Mouse (Mus musculus) intestine, embryonic 14.5 days (tissue): ENCODE measurements around the gene Rbbp7. TPM values are rescaled to one million over a fixed set of nuclear protein-coding genes. Genes with fewer than 3 reads are reported as not detected.
A peak's percentile ranks its signal among the peaks of the same experiment; 100 is the strongest.
"Not testable (repeated sequence)": the region's sequence is repeated elsewhere in the genome, so short reads cannot be mapped to it uniquely, and the experiment has no call there.

ENCODE experiments used
- ATAC-seq: fragments of 200-750 bp; cut with Nextera tagmentation; replicated peaks from 2 replicates; pipeline ENCODE4 v1.8.0; 2017; ENCODE audit warnings: low read depth, moderate number of reproducible peaks, moderate TSS enrichment, moderate library complexity; ENCODE audit not compliant: low FRiP score, low TSS enrichment
- DNase-seq: peaks from one replicate; pipeline ENCODE4 v3.0.0-alpha.2; 2018; ENCODE audit warnings: low spot score
- H3K27ac ChIP-seq: fragments of 300-500 bp; sonication (generic); 2 replicates; pipeline ENCODE4 v1.5.1; 2014; ENCODE audit warnings: low read depth, mild to moderate bottlenecking, control low read depth
- H3K27me3 ChIP-seq: fragments of 300-500 bp; sonication (generic); replicated peaks from 2 replicates; pipeline ENCODE4 v1.6.1; 2014; ENCODE audit warnings: low read length, control low read depth; ENCODE audit not compliant: control insufficient read depth, insufficient read depth
- H3K36me3 ChIP-seq: fragments of 300-500 bp; sonication (generic); 2 replicates; pipeline ENCODE4 v1.6.1; 2014; ENCODE audit warnings: low read length, control low read depth; ENCODE audit not compliant: control insufficient read depth, insufficient read depth
- H3K4me1 ChIP-seq: fragments of 300-500 bp; sonication (generic); replicated peaks from 2 replicates; pipeline ENCODE4 v1.6.1; 2014; ENCODE audit warnings: low read length, control low read depth, mixed read lengths; ENCODE audit not compliant: control insufficient read depth, insufficient read depth
- H3K4me2 ChIP-seq: fragments of 300-500 bp; sonication (generic); 2 replicates; pipeline ENCODE4 v1.6.1; 2014; ENCODE audit warnings: low read length
- H3K4me3 ChIP-seq: fragments of 300-500 bp; sonication (generic); 2 replicates; pipeline ENCODE4 v1.5.1; 2014; ENCODE audit warnings: low read depth, low read length, control low read depth, mixed read lengths
- H3K9ac ChIP-seq: fragments of 300-500 bp; sonication (generic); 2 replicates; pipeline ENCODE4 v1.6.1; 2014; ENCODE audit warnings: mild to moderate bottlenecking, low read length
- H3K9me3 ChIP-seq: fragments of 300-500 bp; sonication (generic); 2 replicates; pipeline ENCODE4 v1.6.1; 2016; ENCODE audit warnings: low read length, control low read depth; ENCODE audit not compliant: control insufficient read depth
- WGBS: fragments of 180-500 bp; shearing (Covaris S2); extraction: QIAGEN DNeasy Blood & Tissue Kit; methylation state at CpG from one replicate; pipeline ENCODE4 v1.1.7; 2014; 5-methylcytosine and 5-hydroxymethylcytosine counted together
- polyA plus RNA-seq: library from polyadenylated mRNA; unstranded; fragments of >200 nt; fragmentation: Nextera tagmentation; extraction: Ambion mirVana; gene quantifications from 2 replicates; pipeline ENCODE4 v1.2.1, GENCODE M21; 2014

Rbbp7 gene
- polyA plus RNA-seq, 1 experiment from 2014 or later, result 671 TPM

DNA sequence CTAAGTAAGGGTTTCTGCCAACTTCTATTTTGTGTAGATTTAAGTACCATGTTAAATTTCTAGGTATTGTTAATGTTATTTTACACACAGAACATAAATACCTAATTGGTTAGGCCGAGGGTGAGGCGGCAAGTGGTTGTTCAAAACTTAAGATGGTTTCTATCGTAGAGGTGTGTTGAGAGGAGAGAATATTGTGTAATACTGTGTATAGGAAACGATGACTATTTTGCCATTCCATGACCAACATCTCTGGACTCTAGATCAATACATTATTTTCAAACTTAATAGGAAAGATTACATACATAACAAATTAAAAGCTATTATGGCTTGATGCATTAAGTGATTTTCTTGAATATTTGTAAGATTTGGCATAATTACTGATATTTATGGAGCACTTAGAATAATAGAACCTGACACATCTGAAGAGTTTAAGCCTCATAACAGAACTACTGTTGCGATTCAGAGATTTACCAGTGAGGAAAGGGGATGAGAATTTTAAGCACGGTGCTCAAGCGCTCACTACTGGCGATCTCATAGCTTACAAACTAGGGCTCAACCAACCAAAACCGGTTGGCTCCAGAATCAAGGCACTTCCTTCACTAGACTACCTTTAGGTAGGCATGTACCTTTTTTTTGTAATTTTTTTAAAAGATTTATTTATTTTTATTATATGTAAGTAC, 1.7 kb downstream of the Rbbp7 start:
- 31% methylated on average over 9 of the region's 9 CpGs for WGBS
- peak overlapping the region; percentile 61 for H3K4me3 ChIP-seq
- H3K27ac ChIP-seq, result no peak overlapping the region
- H3K9ac ChIP-seq, result peak overlapping the region; percentile 81
- DNase-seq (no peak), ATAC-seq (no peak)
- peak overlapping the region; percentile 53 for H3K4me2 ChIP-seq
- peaks cover 4% of the 10 kb centered on the region; the same call in 1 of the 2 replicates for H3K4me1 ChIP-seq
- H3K27me3 ChIP-seq, result no peaks in the 10 kb centered on the region
- H3K9me3 ChIP-seq, result no peaks in the 10 kb centered on the region
- peaks cover 7% of the 10 kb centered on the region; the same call in 1 of the 2 replicates for H3K36me3 ChIP-seq

DNA sequence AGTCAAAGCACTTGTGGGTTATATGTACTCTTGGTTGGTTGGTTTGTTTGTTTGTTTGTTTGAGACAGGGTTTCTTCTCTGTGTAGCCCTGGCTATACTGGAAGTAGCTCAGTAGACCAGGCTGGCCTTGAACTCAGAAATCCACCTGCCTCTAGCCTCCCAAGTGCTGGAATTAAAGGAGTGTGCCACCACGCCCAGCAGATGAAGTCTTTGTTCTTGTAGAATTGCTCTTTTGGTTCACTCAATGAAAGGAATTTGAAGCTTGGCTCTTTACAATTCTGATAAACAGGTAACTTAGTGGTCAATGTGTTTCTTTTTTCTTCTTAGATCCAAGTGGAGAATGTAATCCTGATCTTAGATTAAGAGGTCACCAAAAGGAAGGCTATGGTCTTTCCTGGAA, 10.5 kb downstream of the Rbbp7 start:
- ATAC-seq (no peak), DNase-seq (no peak)
- no peaks in the 10 kb centered on the region for H3K4me1 ChIP-seq
- H3K27ac ChIP-seq, result no peak overlapping the region
- 72% methylated on average over 1 of the region's 1 CpGs for WGBS
- H3K4me3 ChIP-seq, result no peak overlapping the region
- no peaks in the 10 kb centered on the region for H3K9me3 ChIP-seq
- 0 out of 2 replicates have a peak, but pooled peaks cover 3% of the 10 kb centered on the region for H3K27me3 ChIP-seq
- no peak overlapping the region for H3K9ac ChIP-seq
- H3K36me3 ChIP-seq, result peaks cover 57% of the 10 kb centered on the region
- no peak overlapping the region for H3K4me2 ChIP-seq

DNA sequence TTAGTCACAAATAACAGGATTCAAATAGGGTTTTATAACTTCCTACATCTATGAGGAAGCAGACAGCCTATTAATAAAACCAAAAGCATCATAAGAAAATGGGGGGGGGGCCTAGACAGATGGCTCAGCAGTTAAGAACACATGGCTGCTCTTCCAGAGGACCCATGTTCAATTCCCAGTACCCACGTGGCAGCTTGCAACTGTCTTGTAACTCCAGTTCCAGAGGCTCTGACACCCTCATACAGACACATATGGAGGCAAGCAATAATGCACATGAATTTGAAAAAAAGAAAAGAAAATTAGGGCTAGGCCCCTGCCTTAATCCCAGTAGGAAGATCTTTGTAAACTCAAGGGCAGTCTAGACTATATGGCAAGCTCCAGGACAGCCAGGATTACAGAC, 28.2 kb downstream of the Rbbp7 start:
- Histone ChIP-seq H3K36me3 (peaks cover 28% of the 10 kb centered on the region; the same call in 1 of the 2 replicates), H3K9me3 (no peaks in the 10 kb centered on the region), H3K4me2 (no peak overlapping the region), H3K9ac (no peak overlapping the region), H3K27ac (no peak overlapping the region), H3K4me1 (no peaks in the 10 kb centered on the region), H3K4me3 (no peak overlapping the region), H3K27me3 (no peaks in the 10 kb centered on the region)
- DNase-seq (no peak), ATAC-seq (no peak)
- 67% methylated on average over 1 of the region's 1 CpGs for WGBS

DNA sequence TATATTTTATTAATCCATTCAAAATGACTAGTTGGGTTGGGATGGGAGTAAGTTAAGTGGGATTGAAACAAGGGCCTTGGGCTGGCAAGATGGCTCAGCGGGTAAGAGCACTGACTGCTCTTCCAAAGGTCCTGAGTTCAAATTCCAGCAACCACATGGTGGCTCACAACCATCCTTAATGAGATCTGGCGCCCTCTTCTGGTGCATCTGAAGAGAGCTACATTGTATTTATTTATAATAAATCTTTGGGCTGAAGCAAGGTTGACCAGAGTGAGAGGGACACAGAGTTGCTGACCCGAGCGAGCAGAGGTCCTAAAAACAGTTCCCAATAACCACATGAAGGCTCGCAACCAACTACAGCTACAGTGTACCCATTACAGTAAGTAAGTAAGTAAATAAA, 31.2 kb downstream of the Rbbp7 start:
- not testable (repeated sequence) for H3K9me3 ChIP-seq, H3K4me3 ChIP-seq, H3K9ac ChIP-seq, H3K27ac ChIP-seq, H3K27me3 ChIP-seq, H3K4me2 ChIP-seq, DNase-seq, H3K4me1 ChIP-seq, ATAC-seq
- 79% methylated on average over 5 of the region's 5 CpGs for WGBS
- peaks cover 20% of the 10 kb centered on the region; the same call in 1 of the 2 replicates for H3K36me3 ChIP-seq

DNA sequence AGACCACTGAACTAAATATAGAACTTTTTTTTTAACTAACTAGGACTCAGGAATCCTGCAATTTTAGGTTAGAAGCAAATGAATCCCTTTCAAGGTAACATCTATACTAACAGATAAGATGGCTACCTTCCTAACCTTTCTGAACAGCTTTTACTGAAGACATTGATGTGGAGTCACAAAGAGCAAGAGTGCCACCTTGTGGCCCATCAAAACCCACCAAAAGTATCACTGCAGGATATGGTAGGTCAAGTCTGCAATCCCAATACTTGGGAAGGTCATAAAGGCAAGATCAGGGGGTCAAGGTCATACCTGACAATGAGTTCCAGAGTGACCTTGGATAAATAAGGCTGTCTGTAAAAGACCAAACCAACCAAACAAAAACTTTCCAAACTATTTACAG, 40.2 kb downstream of the Rbbp7 start:
- Histone ChIP-seq H3K9ac (no peak overlapping the region), H3K9me3 (no peaks in the 10 kb centered on the region), H3K4me2 (no peak overlapping the region), H3K27me3 (no peaks in the 10 kb centered on the region), H3K36me3 (peaks cover 2% of the 10 kb centered on the region; the same call in 1 of the 2 replicates), H3K27ac (no peak overlapping the region), H3K4me3 (no peak overlapping the region), H3K4me1 (no peaks in the 10 kb centered on the region)
- DNase-seq (peak; percentile 56), ATAC-seq (no peak)

DNA sequence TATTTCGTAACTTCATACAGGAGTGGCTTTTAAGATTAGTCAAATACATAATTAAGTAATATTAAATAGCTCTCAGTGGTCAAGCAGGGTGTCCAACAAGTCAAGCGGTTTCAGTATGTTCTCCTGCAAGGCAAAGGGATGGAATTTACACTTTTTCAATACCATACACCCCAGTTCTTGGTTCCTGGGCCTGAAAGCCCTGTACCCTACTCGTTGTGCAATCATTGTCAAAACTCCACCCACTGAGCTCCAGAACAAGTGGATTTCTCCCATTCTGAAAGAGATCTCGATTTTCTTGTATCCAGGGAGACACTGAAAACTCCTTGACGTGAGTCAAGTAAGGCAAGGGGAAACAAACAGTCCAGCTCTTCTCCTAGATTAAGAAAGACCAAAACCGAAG, 67.8 kb downstream of the Rbbp7 start:
- WGBS, result 49% methylated on average over 6 of the region's 6 CpGs
- H3K9ac ChIP-seq, result no peak overlapping the region; the same call in 1 of the 2 replicates

More for the DNA sequence above, 67.8 kb downstream of the Rbbp7 start:
- Histone ChIP-seq H3K4me2 (peak overlapping the region; percentile 69), H3K36me3 (no peaks in the 10 kb centered on the region), H3K27ac (no peak overlapping the region), H3K4me3 (peak overlapping the region; percentile 48), H3K4me1 (no peaks in the 10 kb centered on the region), H3K9me3 (no peaks in the 10 kb centered on the region), H3K27me3 (no peaks in the 10 kb centered on the region)
- no peak for ATAC-seq
- no peak for DNase-seq

Other genes starting within 250 kb of the Rbbp7 start
- 0.66 and 1.1 TPM in 2 replicates for gene Reps2, start 116.8 kb upstream of the Rbbp7 start, polyA plus RNA-seq
- 14.0 and 16.2 TPM in 2 replicates for gene Txlng, start 69.1 kb downstream of the Rbbp7 start, polyA plus RNA-seq
- 35.7 and 36.3 TPM in 2 replicates for gene Syap1, start 128.0 kb downstream of the Rbbp7 start, polyA plus RNA-seq
- 90.0 and 103 TPM in 2 replicates for gene Ctps2, start 140.8 kb downstream of the Rbbp7 start, polyA plus RNA-seq
- 165 and 210 TPM in 2 replicates for gene S100g, start 204.2 kb downstream of the Rbbp7 start, polyA plus RNA-seq